Mouse (Mus musculus) midbrain, embryonic 11.5 days (tissue): ENCODE results near the gene Sirt5. TPM values are rescaled to one million over a fixed set of nuclear protein-coding genes. Genes with fewer than 3 reads are reported as not detected.

Source experiments
- ATAC-seq: fragments of 200-750 bp; cut with Nextera tagmentation; 2 replicates; pipeline ENCODE4 v1.8.0; 2017; ENCODE audit warnings: moderate TSS enrichment, moderate library complexity; ENCODE audit not compliant: low FRiP score
- DNase-seq: peaks from one replicate; pipeline ENCODE4 v3.0.0; 2015; ENCODE audit warnings: low spot score; ENCODE audit errors: missing footprints
- H3K27ac ChIP-seq: fragments of 300-500 bp; sonication (generic); 2 replicates; pipeline ENCODE4 v1.5.1; 2014; ENCODE audit warnings: low read depth, low read length
- H3K27me3 ChIP-seq: fragments of 300-500 bp; sonication (generic); 2 replicates; pipeline ENCODE4 v1.6.1; 2014; ENCODE audit warnings: mild to moderate bottlenecking, low read length, moderate library complexity, mixed read lengths; ENCODE audit not compliant: control insufficient read depth, insufficient read depth
- H3K36me3 ChIP-seq: fragments of 300-500 bp; sonication (generic); 2 replicates; pipeline ENCODE4 v1.6.1; 2014; ENCODE audit warnings: mild to moderate bottlenecking, low read length, moderate library complexity, mixed read lengths; ENCODE audit not compliant: control insufficient read depth, insufficient read depth
- H3K4me1 ChIP-seq: fragments of 300-500 bp; sonication (generic); 2 replicates; pipeline ENCODE4 v1.6.1; 2014; ENCODE audit warnings: low read length; ENCODE audit not compliant: control insufficient read depth, insufficient read depth
- H3K4me2 ChIP-seq: fragments of 300-500 bp; sonication (generic); 2 replicates; pipeline ENCODE4 v1.6.1; 2014; ENCODE audit warnings: mild to moderate bottlenecking, moderate library complexity
- H3K4me3 ChIP-seq: fragments of 300-500 bp; sonication (generic); 2 replicates; pipeline ENCODE4 v1.5.1; 2014; ENCODE audit warnings: low read depth, low read length
- H3K9ac ChIP-seq: fragments of 300-500 bp; sonication (generic); 2 replicates; pipeline ENCODE4 v1.6.1; 2014; ENCODE audit warnings: low read length
- H3K9me3 ChIP-seq: fragments of 300-500 bp; sonication (generic); 2 replicates; pipeline ENCODE4 v1.6.1; 2016; ENCODE audit warnings: low read length; ENCODE audit not compliant: control insufficient read depth
- WGBS: fragments of 180-500 bp; shearing (Covaris S2); extraction: QIAGEN DNeasy Blood & Tissue Kit; methylation state at CpG from one replicate; pipeline ENCODE4 v1.1.7; 2014; 5-methylcytosine and 5-hydroxymethylcytosine counted together
- polyA plus RNA-seq: library from polyadenylated mRNA; unstranded; fragments of >200 nt; fragmentation: Nextera tagmentation; extraction: Ambion mirVana; gene quantifications from 2 replicates; pipeline ENCODE4 v1.2.1, GENCODE M21; 2014

Gene Sirt5
- polyA plus RNA-seq, 1 experiment from 2014 or later = 26.6 TPM

DNA sequence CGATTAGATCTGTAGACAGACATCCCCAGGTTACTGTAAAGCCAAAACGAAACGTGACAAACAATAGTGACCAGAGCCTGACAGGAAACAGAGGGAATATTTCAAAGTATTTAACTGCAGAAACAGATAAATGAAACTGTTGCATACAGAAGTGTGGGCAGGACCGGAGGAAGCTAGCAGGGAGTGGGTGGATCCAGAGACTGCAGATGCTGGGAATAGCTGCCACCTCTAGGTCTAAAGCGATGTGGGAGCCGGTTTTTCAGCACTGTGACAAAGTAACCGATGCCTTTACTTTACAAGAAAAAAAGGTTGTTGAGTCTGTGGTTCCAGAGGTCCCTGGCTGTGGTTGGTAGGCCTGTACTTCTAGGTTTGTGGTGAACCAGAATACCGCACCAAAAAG, 27.3 kb upstream of the Sirt5 start:
- H3K4me3 ChIP-seq = no peak overlapping the region
- H3K9ac ChIP-seq = no peak overlapping the region
- H3K9me3 ChIP-seq = no peaks in the 10 kb centered on the region
- no peaks in the 10 kb centered on the region for H3K36me3 ChIP-seq
- no peaks in the 10 kb centered on the region for H3K27me3 ChIP-seq
- H3K27ac ChIP-seq = no peak overlapping the region
- H3K4me1 ChIP-seq = no peaks in the 10 kb centered on the region; the same call in 1 of the 2 replicates
- no peak overlapping the region for H3K4me2 ChIP-seq
- 90% methylated on average over 8 of the region's 8 CpGs for WGBS
- ATAC-seq = no peak
- DNase-seq = no peak

DNA sequence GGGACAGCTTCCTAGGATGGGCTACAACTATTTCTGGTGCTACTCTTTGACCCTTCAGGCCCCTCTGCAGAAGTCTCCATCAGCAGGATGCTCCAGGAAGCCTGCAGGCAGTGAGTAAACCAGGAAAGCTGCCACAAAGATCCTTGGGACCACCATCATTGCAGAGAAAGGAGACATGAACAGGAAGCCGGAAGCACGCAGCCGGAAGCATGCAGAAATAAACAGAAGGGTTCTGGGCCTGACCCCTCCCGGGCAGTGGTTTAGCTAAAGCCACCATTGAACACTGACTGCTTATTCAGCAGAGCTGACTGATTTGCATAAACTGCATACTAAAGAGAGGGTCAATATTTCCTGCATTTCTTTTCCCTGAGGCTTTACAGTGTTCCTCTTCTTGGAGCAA, 26.7 kb upstream of the Sirt5 start:
- Histone ChIP-seq H3K9ac (no peak overlapping the region), H3K4me3 (no peak overlapping the region), H3K4me2 (no peak overlapping the region), H3K36me3 (no peaks in the 10 kb centered on the region), H3K9me3 (no peaks in the 10 kb centered on the region), H3K27ac (no peak overlapping the region), H3K27me3 (no peaks in the 10 kb centered on the region), H3K4me1 (no peaks in the 10 kb centered on the region; the same call in 1 of the 2 replicates)
- ATAC-seq (no peak), DNase-seq (no peak)
- WGBS = 83% methylated on average over 4 of the region's 4 CpGs

DNA sequence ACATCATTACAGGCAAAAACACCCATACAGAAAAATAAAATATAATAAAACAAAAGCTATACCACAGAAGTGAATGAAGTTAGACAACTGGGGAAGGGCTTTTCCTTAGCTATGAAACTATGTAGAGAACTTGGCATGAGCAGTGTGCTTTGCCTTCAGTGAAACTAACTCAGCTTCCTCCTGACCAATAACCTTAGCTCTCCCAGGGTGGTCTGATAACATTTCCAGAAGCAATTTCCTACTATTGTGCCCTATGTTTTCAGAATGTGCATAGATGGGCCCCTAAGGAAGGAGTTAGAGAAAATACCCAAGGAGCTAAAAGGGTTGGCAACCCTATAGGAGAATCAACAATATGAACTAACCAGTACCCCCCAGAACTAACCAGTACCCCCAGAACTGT, 18.5 kb upstream of the Sirt5 start:
- ATAC-seq (no peak), DNase-seq (no peak)
- Histone ChIP-seq H3K4me2 (no peak overlapping the region), H3K4me3 (no peak overlapping the region), H3K4me1 (no peaks in the 10 kb centered on the region; the same call in 1 of the 2 replicates), H3K27ac (no peak overlapping the region), H3K27me3 (no peaks in the 10 kb centered on the region), H3K9ac (no peak overlapping the region), H3K9me3 (no peaks in the 10 kb centered on the region), H3K36me3 (no peaks in the 10 kb centered on the region)

DNA sequence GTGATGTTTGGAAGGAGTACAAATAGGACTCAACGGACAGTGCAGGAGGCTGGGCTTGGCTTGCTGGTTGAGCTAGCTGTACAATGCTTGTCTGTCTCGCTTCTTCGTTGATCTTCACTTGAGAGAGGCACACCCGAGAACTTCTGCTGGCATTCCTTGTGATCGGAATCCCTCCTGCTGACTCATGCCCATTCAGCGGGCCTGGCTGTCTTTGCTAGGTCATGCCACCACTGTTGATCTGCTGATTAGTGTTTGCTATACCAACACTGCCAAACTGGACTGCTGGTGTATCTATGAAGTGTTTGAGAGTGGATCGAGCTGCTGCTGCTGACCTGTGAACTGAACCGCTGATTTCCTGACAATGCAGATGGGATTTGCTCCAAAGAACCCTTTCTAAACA, 15.9 kb upstream of the Sirt5 start:
- WGBS = 88% methylated on average over 8 of the region's 8 CpGs
- Histone ChIP-seq H3K27me3 (no peaks in the 10 kb centered on the region), H3K27ac (no peak overlapping the region), H3K9ac (no peak overlapping the region), H3K4me1 (no peaks in the 10 kb centered on the region), H3K4me3 (no peak overlapping the region), H3K36me3 (no peaks in the 10 kb centered on the region), H3K9me3 (no peaks in the 10 kb centered on the region), H3K4me2 (no peak overlapping the region)
- ATAC-seq = no peak
- no peak for DNase-seq

DNA sequence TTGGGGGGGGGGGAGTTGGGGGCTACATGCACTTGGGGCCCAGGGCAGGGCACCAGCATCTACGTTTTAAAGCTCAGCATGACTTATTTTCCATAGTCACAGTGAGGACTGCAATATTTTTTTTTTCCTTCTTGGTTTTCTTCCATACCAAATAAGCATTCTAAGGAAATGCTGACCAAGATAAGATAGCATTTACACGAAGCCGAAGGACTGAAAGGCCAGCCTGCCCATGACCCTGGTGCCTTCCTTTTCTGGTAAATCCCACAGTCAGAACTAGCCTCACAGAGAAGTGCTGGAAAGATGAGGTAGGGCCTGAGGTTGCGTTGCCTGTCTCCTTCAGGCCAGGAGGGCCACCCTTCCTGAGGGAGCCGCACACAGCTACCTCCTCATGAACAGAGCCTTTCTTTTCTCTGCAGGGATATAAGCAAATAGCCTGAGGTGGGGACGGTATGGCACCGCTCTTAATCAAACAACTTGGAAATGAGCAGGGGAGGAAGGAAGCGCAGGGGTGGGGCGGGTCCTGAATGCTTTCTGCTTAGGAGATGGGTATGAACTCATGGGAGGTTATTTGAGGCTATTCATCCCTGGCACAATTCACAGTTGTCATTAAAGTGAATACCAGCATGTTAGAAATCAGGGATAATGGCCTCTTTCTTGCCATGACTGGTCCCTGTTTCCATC, 14.7 kb upstream of the Sirt5 start:
- Histone ChIP-seq H3K27me3 (no peaks in the 10 kb centered on the region), H3K27ac (no peak overlapping the region), H3K4me2 (no peak overlapping the region), H3K36me3 (no peaks in the 10 kb centered on the region), H3K9ac (no peak overlapping the region), H3K9me3 (no peaks in the 10 kb centered on the region), H3K4me3 (no peak overlapping the region), H3K4me1 (no peaks in the 10 kb centered on the region)
- no peak for DNase-seq
- 80% methylated on average over 9 of the region's 9 CpGs for WGBS
- ATAC-seq = no peak

DNA sequence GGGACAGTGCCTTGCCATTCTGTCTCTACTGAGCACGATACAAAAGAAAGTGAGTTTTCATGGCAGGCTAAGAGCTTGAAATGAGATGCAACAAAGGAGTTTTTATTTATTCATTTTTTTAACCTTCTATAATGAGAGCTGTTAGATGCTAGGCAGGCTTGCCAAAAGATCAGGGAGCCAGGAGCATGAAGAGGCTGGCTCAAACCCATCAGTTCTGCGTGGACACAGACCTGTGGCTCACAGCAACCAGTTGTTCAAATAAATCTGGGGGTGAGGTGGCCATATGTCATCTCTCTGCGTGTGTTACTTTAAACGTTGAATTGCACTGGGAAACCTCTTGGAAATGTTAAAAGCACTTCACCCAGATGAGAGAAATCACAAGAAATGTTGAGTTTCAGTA, 11.9 kb upstream of the Sirt5 start:
- H3K27ac ChIP-seq = no peak overlapping the region
- H3K9ac ChIP-seq = no peak overlapping the region
- H3K4me3 ChIP-seq = no peak overlapping the region
- H3K9me3 ChIP-seq = no peaks in the 10 kb centered on the region
- ATAC-seq = no peak
- DNase-seq = no peak
- H3K36me3 ChIP-seq = no peaks in the 10 kb centered on the region
- no peaks in the 10 kb centered on the region for H3K27me3 ChIP-seq
- no peaks in the 10 kb centered on the region for H3K4me1 ChIP-seq
- H3K4me2 ChIP-seq = no peak overlapping the region
- WGBS = 77% methylated on average over 4 of the region's 4 CpGs

DNA sequence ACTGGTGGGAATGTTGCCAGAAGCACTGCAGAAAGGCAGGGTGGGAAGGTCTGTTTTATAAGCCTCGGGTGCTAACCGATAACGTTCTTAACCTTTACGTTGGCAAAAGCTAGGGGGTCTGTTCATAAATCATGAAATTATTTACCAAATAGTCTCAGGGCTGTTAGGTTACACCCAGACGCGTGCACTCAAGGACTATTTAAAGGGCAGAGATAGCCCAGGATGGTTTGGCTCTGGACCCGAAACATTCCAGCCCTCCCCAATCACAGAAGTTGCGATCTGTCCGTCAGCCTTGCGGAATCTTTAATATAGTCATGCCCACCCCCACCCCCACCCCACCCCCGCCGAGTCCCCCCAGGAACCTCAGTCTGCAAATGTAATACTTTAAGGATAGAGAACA, 10.9 kb upstream of the Sirt5 start:
- DNase-seq = no peak
- Histone ChIP-seq H3K36me3 (no peaks in the 10 kb centered on the region), H3K9ac (no peak overlapping the region), H3K27ac (no peak overlapping the region), H3K4me2 (no peak overlapping the region), H3K9me3 (no peaks in the 10 kb centered on the region), H3K27me3 (no peaks in the 10 kb centered on the region), H3K4me1 (no peaks in the 10 kb centered on the region; the same call in 1 of the 2 replicates), H3K4me3 (no peak overlapping the region)
- no peak for ATAC-seq
- 90% methylated on average over 12 of the region's 12 CpGs for WGBS

DNA sequence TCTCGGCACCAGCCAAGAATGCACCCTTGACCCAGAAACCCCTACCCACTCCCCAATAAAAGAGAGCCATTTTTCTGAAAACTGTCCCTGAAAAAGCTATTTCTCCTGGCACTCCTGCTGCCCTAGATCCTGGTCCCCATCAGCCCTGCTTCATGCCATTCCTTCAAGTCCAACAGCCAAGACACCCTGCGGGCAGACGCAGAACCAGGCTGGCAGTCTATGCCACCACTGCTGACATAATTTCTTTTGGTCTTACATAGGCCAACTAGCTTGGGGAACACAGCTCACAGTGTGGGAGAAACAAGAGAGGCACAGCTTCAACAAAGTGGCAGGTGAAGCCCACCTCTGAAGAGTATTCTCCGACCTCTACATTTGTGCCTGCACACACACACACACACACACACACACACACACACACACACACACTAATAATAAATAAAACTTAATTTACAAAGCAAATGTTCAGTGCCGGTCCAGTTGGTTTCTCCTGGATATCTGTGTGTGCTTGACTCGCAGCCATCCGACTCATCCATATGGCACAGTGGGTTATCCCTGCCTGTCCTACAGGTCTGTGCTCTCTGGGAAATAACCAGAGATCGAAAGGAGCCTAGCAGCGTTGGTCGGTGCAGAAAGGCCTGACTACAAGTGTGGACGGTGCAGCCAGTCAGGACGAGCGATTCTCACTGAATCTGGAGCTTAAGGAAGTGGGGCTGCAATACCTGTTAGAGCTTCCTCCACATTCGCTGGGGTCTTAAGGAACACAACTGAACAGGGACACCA, 8.8 kb upstream of the Sirt5 start:
- Histone ChIP-seq H3K4me2 (no peak overlapping the region), H3K4me1 (no peaks in the 10 kb centered on the region; the same call in 1 of the 2 replicates), H3K27me3 (no peaks in the 10 kb centered on the region), H3K9me3 (no peaks in the 10 kb centered on the region), H3K4me3 (no peak overlapping the region), H3K36me3 (no peaks in the 10 kb centered on the region), H3K9ac (no peak overlapping the region), H3K27ac (no peak overlapping the region)
- WGBS = 90% methylated on average over 14 of the region's 14 CpGs
- ATAC-seq (no peak), DNase-seq (no peak)

DNA sequence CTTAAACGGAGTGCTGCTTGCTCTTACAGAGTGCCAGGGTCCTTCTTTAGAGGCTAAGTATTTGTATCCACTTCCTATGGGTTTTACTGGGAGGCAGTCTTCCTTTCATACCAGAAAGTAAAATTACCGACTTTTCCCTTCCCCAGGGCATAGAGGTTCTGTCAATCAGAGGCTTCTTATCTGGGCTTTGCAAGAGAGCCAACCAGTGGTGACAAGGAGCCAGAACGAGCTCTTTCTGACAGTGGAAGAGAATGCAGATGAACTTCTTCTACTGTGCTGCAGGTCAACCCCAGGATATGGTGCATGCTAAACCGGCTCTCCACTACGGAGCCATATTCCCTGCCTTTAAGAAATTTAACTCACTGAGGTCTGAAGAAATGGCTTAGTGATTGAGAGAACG, 4.8 kb upstream of the Sirt5 start:
- 76% methylated on average over 6 of the region's 6 CpGs for WGBS

More for the DNA sequence above, 4.8 kb upstream of the Sirt5 start:
- H3K4me3 ChIP-seq = no peak overlapping the region
- DNase-seq = no peak
- H3K27ac ChIP-seq = no peak overlapping the region
- H3K9me3 ChIP-seq = no peaks in the 10 kb centered on the region
- no peak overlapping the region for H3K9ac ChIP-seq
- no peak for ATAC-seq
- no peaks in the 10 kb centered on the region for H3K27me3 ChIP-seq
- H3K4me1 ChIP-seq = no peaks in the 10 kb centered on the region; the same call in none of the 2 replicates
- no peak overlapping the region for H3K4me2 ChIP-seq
- H3K36me3 ChIP-seq = no peaks in the 10 kb centered on the region
